Mouse (Mus musculus) stomach, embryonic 14.5 days (tissue): ENCODE results near the gene Pon3. TPM values are rescaled to one million over a fixed set of nuclear protein-coding genes. Genes with fewer than 3 reads are reported as not detected.

ENCODE experiments used
- ATAC-seq: fragments of 200-750 bp; cut with Nextera tagmentation; 2 replicates; pipeline ENCODE4 v1.8.0; 2017; ENCODE audit warnings: low read depth, moderate TSS enrichment; ENCODE audit not compliant: insufficient number of reproducible peaks, insufficient read depth, low FRiP score
- H3K27ac ChIP-seq: fragments of 300-500 bp; sonication (generic); 2 replicates; pipeline ENCODE4 v1.5.1; 2014; ENCODE audit warnings: mild to moderate bottlenecking, low read length, moderate library complexity, mixed read lengths
- H3K27me3 ChIP-seq: fragments of 300-500 bp; sonication (generic); 2 replicates; pipeline ENCODE4 v1.6.1; 2014; ENCODE audit warnings: low read length, control low read depth, mixed read lengths; ENCODE audit not compliant: control insufficient read depth, insufficient read depth
- H3K36me3 ChIP-seq: fragments of 300-500 bp; sonication (generic); 2 replicates; pipeline ENCODE4 v1.6.1; 2014; ENCODE audit warnings: mild to moderate bottlenecking, control low read depth, low read length, moderate library complexity, mixed read lengths; ENCODE audit not compliant: control insufficient read depth, insufficient read depth
- H3K4me1 ChIP-seq: fragments of 300-500 bp; sonication (generic); 2 replicates; pipeline ENCODE4 v1.6.1; 2014; ENCODE audit warnings: low read length, control low read depth, mixed read lengths; ENCODE audit not compliant: control insufficient read depth, insufficient read depth
- H3K4me2 ChIP-seq: fragments of 300-500 bp; sonication (generic); replicated peaks from 2 replicates; pipeline ENCODE4 v1.6.1; 2014; ENCODE audit warnings: low read depth, low read length, control low read depth
- H3K4me3 ChIP-seq: fragments of 300-500 bp; sonication (generic); 2 replicates; pipeline ENCODE4 v1.5.1; 2014; ENCODE audit warnings: low read depth, low read length, control low read depth
- H3K9ac ChIP-seq: fragments of 300-500 bp; sonication (generic); replicated peaks from 2 replicates; pipeline ENCODE4 v1.6.1; 2014; ENCODE audit warnings: low read depth, mild to moderate bottlenecking, control low read depth, low read length, moderate library complexity, mixed read lengths
- H3K9me3 ChIP-seq: fragments of 300-500 bp; sonication (generic); 2 replicates; pipeline ENCODE4 v1.6.1; 2016; ENCODE audit warnings: low read depth, low read length, control low read depth; ENCODE audit not compliant: control insufficient read depth
- WGBS: fragments of 180-500 bp; shearing (Covaris S2); extraction: QIAGEN DNeasy Blood & Tissue Kit; methylation state at CpG from one replicate; pipeline ENCODE4 v1.1.7; 2014; 5-methylcytosine and 5-hydroxymethylcytosine counted together
- polyA plus RNA-seq: library from polyadenylated mRNA; unstranded; fragments of >200 nt; fragmentation: Nextera tagmentation; extraction: Ambion mirVana; gene quantifications from 2 replicates; pipeline ENCODE4 v1.2.1, GENCODE M21; 2014

Pon3 gene
- polyA plus RNA-seq, result 16.3 and 20.1 TPM in 2 replicates

- H3K4me2 ChIP-seq, result peak within 1 kb of the TSS; percentile 51
- WGBS, result 6% methylated on average over 16 of the region's 16 CpGs
- peak; percentile 86 for ATAC-seq
- no peaks in the 10 kb centered on the region for H3K36me3 ChIP-seq
- H3K27ac ChIP-seq, result no peak within 1 kb of the TSS
- no peaks in the 10 kb centered on the region for H3K4me1 ChIP-seq
- H3K27me3 ChIP-seq, result no peaks in the 10 kb centered on the region
- 0 out of 2 replicates have a peak within 1 kb of the TSS, but pooled peaks have one; percentile 3 for H3K9ac ChIP-seq
- no peaks in the 10 kb centered on the region for H3K9me3 ChIP-seq
- H3K4me3 ChIP-seq, result peak within 1 kb of the TSS; percentile 34
Measured at GRCm38 (mm10) chr6:5255722-5256451, at the start of gene Pon3. Gene Pon3, minus strand, starts transcription at chr6:5256286.

DNA sequence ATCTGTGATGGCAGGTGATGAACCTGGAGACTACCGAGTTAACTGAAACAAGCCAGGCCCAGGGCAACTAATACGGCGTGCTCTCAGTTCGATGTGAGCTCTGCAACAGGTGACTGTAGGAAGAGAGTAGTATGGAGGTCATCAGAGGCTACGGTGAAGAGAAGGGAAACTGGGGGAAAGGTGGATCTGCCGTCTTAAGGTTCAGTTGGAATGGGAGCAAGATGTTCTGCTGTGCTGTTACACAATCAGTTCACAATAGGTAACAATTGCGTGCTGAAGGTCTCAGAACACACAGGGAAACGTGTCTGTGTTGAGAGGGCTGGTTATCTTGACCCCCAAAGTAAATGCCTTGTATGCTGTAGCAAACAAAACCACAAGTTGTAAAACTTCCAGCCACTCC, 48.9 kb upstream of the Pon3 start:
- Histone ChIP-seq H3K4me2 (no peak overlapping the region), H3K27me3 (no peaks in the 10 kb centered on the region), H3K9ac (no peak overlapping the region), H3K9me3 (no peaks in the 10 kb centered on the region), H3K4me1 (no peaks in the 10 kb centered on the region), H3K27ac (no peak overlapping the region), H3K4me3 (no peak overlapping the region), H3K36me3 (no peaks in the 10 kb centered on the region)
- ATAC-seq, result no peak
- WGBS, result 82% methylated on average over 8 of the region's 8 CpGs

GRCm38 (mm10) chr6:5300629-5301028, 44.5 kb upstream of the Pon3 start:
- H3K27ac ChIP-seq, result no peak overlapping the region

GRCm38 (mm10) chr6:5299561-5299960, 43.5 kb upstream of the Pon3 start:
- Histone ChIP-seq H3K9ac (no peak overlapping the region), H3K27ac (no peak overlapping the region), H3K4me3 (no peak overlapping the region), H3K27me3 (no peaks in the 10 kb centered on the region), H3K4me1 (no peaks in the 10 kb centered on the region), H3K9me3 (no peaks in the 10 kb centered on the region), H3K36me3 (no peaks in the 10 kb centered on the region), H3K4me2 (no peak overlapping the region)
- ATAC-seq, result no peak
- 68% methylated on average over 5 of the region's 5 CpGs for WGBS

More at GRCm38 (mm10) chr6:5300629-5301028, 44.5 kb upstream of the Pon3 start:
- Histone ChIP-seq H3K4me2 (no peak overlapping the region), H3K9ac (no peak overlapping the region), H3K9me3 (no peaks in the 10 kb centered on the region), H3K36me3 (no peaks in the 10 kb centered on the region), H3K27me3 (no peaks in the 10 kb centered on the region), H3K4me3 (no peak overlapping the region), H3K4me1 (no peaks in the 10 kb centered on the region)
- no peak for ATAC-seq
- 79% methylated on average over 8 of the region's 8 CpGs for WGBS

- H3K27ac ChIP-seq, result peak within 1 kb of the TSS; percentile 86
- H3K4me1 ChIP-seq, result no peaks in the 10 kb centered on the region
- H3K9me3 ChIP-seq, result no peaks in the 10 kb centered on the region
- peak within 1 kb of the TSS; percentile 57 for H3K4me3 ChIP-seq
- peak; percentile 95 for ATAC-seq
- WGBS, result under 1% methylated on average over 42 of the region's 47 CpGs
- no peaks in the 10 kb centered on the region for H3K36me3 ChIP-seq
- H3K9ac ChIP-seq, result peak within 1 kb of the TSS; percentile 58; the same call in 1 of the 2 replicates
- H3K4me2 ChIP-seq, result peak within 1 kb of the TSS; percentile 56
- H3K27me3 ChIP-seq, result no peaks in the 10 kb centered on the region
Measured at GRCm38 (mm10) chr6:5298092-5298554, 42.0 kb upstream of the Pon3 start, which contains the start of gene Pon2. Gene Pon2, minus strand, starts transcription at chr6:5298455.

DNA sequence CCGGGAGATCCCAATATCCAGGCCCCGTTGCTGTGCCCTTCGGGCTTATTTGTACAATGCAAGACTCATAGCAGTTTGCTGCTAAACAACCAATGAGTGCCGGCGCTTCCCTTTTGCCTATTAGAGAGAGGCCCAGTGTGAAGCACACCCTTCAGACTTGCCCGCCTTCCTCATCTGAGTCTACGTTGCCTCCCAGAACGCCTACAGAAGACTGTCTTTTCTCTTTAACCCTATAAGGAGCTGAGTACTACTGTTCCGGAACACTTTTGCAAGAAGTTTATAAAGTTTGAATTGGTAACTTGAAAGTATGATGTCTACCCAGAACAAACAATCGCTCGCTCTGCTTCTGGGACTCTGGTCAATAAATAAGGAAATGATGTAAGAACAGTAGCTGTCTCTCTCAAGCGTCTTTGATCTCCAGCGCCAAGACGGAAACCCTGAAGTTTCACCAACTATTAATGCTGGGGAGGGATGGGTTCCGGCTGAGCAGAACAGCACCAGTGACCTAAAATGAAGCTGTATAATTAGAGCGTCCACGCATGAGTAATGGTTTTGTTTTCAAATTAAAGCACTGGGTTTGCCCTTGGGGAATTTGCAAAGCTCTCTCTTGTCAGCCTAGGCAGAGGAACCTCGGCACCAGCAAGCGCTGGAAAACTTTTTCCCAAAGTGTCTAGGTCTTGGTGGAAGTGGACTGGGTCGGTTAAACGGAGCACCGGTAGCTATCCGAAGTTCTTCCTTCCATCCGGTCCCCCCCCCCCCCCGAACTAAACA, 41.4 kb upstream of the Pon3 start:
- WGBS, result 6% methylated on average over 23 of the region's 25 CpGs
- no peaks in the 10 kb centered on the region for H3K27me3 ChIP-seq
- peak; percentile 80; the same call in 1 of the 2 replicates for ATAC-seq
- no peaks in the 10 kb centered on the region for H3K9me3 ChIP-seq
- H3K27ac ChIP-seq, result peak overlapping the region; percentile 86
- H3K4me1 ChIP-seq, result no peaks in the 10 kb centered on the region
- H3K9ac ChIP-seq, result peak overlapping the region; percentile 58; the same call in 1 of the 2 replicates
- H3K4me3 ChIP-seq, result peak overlapping the region; percentile 57
- peak overlapping the region; percentile 56 for H3K4me2 ChIP-seq
- no peaks in the 10 kb centered on the region for H3K36me3 ChIP-seq

DNA sequence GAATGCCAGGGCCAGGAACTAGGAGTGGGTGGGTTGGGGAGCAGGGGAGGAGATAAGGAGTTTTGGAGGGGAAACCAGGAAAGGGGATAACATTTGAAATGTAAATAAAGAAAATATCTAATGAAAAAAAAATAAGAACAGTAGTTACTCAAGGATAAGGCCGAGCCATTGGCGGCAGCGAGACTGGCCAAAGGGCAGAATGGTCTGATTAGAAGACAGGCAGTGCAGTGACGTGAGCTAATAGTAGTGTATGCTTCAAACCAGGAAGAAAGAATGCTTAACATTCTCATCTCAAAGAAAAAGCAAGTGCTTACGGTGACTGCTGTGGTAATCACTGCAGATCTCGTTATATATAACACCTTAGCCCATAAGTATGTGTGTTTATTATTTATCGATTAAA, 40.0 kb upstream of the Pon3 start:
- WGBS, result 93% methylated on average over 7 of the region's 7 CpGs
- Histone ChIP-seq H3K4me2 (no peak overlapping the region), H3K4me3 (no peak overlapping the region)

DNA sequence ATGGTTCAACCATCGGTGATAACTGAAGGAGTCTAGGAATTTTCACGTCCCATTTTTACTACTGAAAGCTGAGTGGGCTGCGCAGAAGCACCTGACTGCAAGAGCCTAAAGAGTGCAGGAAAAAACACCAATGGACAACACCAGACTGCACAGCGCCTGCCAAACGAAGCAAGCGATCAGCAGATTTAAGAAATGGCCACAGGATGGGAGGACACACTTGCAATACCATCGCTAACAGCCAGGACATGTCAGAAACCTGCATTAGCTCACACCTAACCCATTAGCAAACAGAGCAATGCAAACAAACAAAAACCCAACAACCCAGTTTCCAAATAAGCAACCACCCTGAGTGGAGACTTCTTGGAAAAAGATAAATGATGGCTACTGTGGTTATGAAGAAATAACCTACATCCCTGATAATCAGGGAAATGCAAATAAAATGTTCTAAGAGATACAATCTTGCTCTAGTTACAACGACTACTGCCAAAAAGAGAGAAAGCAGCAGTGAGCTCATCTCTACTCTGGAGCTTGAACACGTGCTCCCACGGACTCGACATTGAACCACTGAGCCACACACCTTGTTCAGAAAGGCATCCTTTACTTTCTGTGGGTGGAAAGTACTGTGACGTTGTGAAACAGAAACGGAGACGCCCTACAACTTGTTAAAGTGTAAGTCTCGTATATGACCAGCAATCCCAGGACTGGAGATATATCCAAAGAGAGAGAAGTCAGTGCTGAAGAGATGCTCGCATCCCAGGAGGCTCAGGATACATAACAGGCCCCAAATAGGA, 38.8 kb upstream of the Pon3 start:
- H3K36me3 ChIP-seq, result no peaks in the 10 kb centered on the region
- no peak overlapping the region for H3K4me2 ChIP-seq
- H3K9ac ChIP-seq, result no peak overlapping the region
- no peak overlapping the region for H3K4me3 ChIP-seq
- H3K9me3 ChIP-seq, result no peaks in the 10 kb centered on the region
- no peaks in the 10 kb centered on the region for H3K4me1 ChIP-seq
- H3K27me3 ChIP-seq, result no peaks in the 10 kb centered on the region
- no peak overlapping the region for H3K27ac ChIP-seq
- 90% methylated on average over 16 of the region's 16 CpGs for WGBS
- ATAC-seq, result no peak

More for the DNA sequence above, 40.0 kb upstream of the Pon3 start:
- H3K9ac ChIP-seq, result no peak overlapping the region
- no peak for ATAC-seq
- H3K36me3 ChIP-seq, result no peaks in the 10 kb centered on the region
- no peak overlapping the region for H3K27ac ChIP-seq
- no peaks in the 10 kb centered on the region for H3K27me3 ChIP-seq
- no peaks in the 10 kb centered on the region for H3K9me3 ChIP-seq
- no peaks in the 10 kb centered on the region for H3K4me1 ChIP-seq
